Mouse (Mus musculus): ENCODE data around the gene Igsf9. TPM values are rescaled to one million over a fixed set of nuclear protein-coding genes. Genes with fewer than 3 reads are reported as not detected.

The Igsf9 gene
- polyA plus RNA-seq, 1 experiment from 2014 or later = 2.5 TPM

DNA sequence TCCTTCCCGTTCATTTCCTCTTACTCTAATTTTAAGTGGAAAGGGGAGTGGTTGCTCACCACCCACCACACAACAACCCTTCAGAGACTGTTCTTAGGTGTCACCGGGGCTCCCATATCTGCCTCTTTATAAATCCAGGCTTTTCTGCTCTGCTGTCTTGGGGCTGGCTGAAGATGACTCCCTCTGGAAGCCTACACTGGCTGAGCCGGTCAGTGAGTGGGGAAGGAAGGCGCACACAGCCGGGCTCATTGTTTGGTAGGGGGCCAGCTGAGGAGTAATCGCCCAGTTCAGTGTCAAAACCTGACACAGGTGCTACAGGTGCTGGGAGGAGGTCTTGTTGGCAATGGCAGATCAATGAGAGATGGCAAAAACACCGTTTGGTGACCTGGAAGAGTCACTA lies 44.4 kb downstream of the Igsf9 start:
- Histone ChIP-seq H3K27me3 (ENCODE audit: control insufficient read depth, insufficient read depth, low read depth, low read length) (peaks cover 16% of the 10 kb centered on the region), H3K4me3 (ENCODE audit: low read depth, low read length) (no peak overlapping the region), H3K27ac (ENCODE audit: low read length) (peak overlapping the region; percentile 40), H3K9me3 (replicated peaks; ENCODE audit: control insufficient read depth, low read length) (no peaks in the 10 kb centered on the region), H3K4me2 (ENCODE audit: low read depth, low read length) (peak overlapping the region; percentile 21), H3K9ac (ENCODE audit: low read depth, low read length) (no peak overlapping the region), H3K36me3 (ENCODE audit: control insufficient read depth, insufficient read depth) (no peaks in the 10 kb centered on the region), H3K4me1 (ENCODE audit: control insufficient read depth, low read depth, low read length) (peaks cover 11% of the 10 kb centered on the region)
- WGBS (ENCODE audit: insufficient replicate concordance) = 23% methylated on average over 7 of the region's 7 CpGs
- ATAC-seq (ENCODE audit: low read depth) = no peak

DNA sequence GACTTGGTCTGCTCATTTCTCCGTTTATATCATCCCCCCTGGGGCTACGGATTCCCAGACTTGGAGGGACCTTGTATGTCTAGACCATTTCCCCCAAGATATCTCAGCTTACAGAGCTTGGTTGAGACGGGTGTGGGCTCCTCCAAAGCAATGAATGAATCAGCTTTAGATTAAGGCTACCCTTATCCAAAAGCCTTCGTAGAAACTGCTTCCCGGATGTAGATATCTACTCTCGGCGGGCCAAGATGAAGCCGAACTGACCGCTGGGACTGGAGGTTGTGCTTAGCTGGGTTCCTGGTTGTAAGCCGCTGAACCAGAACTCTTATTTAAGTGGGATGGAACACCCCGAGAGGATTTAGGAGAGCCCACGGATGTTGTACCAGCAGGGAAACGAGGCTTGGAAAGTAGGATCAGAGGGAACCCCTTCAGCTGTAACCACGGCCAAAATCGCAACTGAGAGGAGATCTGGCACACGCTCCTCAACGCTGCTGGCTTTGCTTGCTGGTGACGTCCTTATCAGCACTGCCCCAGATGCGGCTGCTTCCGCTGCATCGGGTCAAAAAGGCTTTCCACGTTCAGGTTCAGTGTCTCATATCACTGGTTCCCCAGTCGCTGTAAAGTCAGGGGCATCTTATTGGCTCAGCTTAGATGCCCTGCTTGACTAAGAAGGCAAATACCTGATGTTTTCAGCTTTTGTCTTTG lies 44.9 kb downstream of the Igsf9 start:
- Histone ChIP-seq H3K4me1 (ENCODE audit: control insufficient read depth, low read depth, low read length) (peaks cover 8% of the 10 kb centered on the region), H3K4me2 (ENCODE audit: low read depth, low read length) (peak overlapping the region; percentile 21), H3K36me3 (ENCODE audit: control insufficient read depth, insufficient read depth) (no peaks in the 10 kb centered on the region), H3K9me3 (replicated peaks; ENCODE audit: control insufficient read depth, low read length) (no peaks in the 10 kb centered on the region), H3K9ac (ENCODE audit: low read depth, low read length) (no peak overlapping the region), H3K4me3 (ENCODE audit: low read depth, low read length) (peak overlapping the region; percentile 26), H3K27me3 (ENCODE audit: control insufficient read depth, insufficient read depth, low read depth, low read length) (peaks cover 16% of the 10 kb centered on the region), H3K27ac (ENCODE audit: low read length) (peak overlapping the region; percentile 40; the same call in 1 of the 2 replicates)
- ATAC-seq (ENCODE audit: low read depth) = peak; percentile 53
- 8% methylated on average over 23 of the region's 23 CpGs for WGBS (ENCODE audit: insufficient replicate concordance)

DNA sequence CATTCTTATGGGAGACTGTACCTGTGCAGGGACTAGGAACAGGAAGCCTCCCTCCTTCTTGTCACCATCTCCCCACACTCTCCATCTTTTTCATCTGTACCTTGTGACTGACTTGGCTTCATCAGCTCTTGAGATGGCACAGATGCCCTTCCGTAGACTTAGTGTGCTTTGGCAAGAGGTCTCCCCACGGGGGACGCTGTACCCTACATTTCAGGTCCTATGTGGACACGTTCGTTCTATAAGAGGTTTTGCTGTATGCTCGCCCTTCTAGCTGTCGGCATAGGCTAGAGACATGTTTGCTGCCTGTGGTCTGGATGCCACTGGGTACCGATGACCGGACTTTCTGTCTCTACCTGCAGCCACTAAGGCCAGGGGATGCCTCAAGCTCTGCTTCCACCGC lies 45.8 kb downstream of the Igsf9 start:
- no peak overlapping the region for H3K4me3 ChIP-seq (ENCODE audit: low read depth, low read length)
- no peak overlapping the region for H3K27ac ChIP-seq (ENCODE audit: low read length)
- peaks cover 8% of the 10 kb centered on the region for H3K4me1 ChIP-seq (ENCODE audit: control insufficient read depth, low read depth, low read length)
- no peak for ATAC-seq (ENCODE audit: low read depth)
- peaks cover 24% of the 10 kb centered on the region for H3K27me3 ChIP-seq (ENCODE audit: control insufficient read depth, insufficient read depth, low read depth, low read length)
- no peaks in the 10 kb centered on the region for H3K36me3 ChIP-seq (ENCODE audit: control insufficient read depth, insufficient read depth)
- H3K9me3 ChIP-seq (replicated peaks; ENCODE audit: control insufficient read depth, low read length) = no peaks in the 10 kb centered on the region
- no peak overlapping the region for H3K4me2 ChIP-seq (ENCODE audit: low read depth, low read length)
- WGBS (ENCODE audit: insufficient replicate concordance) = 76% methylated on average over 10 of the region's 10 CpGs
- no peak overlapping the region for H3K9ac ChIP-seq (ENCODE audit: low read depth, low read length)

DNA sequence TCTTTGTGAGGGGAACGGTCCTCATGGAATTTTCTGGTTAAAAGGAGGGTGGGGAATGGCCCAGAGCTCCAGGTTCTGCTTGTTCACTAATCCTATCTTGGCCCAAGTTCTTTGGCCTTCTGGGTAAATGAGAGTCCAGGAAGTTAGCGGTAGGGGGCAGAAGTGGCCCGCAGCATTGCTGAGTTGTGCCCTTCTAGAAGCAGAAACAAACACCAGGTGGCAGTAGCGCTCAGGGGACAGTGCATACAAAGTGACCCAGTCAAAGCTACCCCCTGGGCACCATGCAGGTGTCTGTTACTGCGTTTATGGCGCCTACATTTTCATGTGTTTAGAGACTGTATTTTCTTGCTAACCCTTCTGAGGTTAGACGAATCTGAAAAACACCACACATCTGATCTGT lies 47.1 kb downstream of the Igsf9 start:
- peaks cover 8% of the 10 kb centered on the region for H3K4me1 ChIP-seq (ENCODE audit: control insufficient read depth, low read depth, low read length)
- peak; percentile 44 for ATAC-seq (ENCODE audit: low read depth)
- peaks cover 32% of the 10 kb centered on the region for H3K27me3 ChIP-seq (ENCODE audit: control insufficient read depth, insufficient read depth, low read depth, low read length)
- no peak overlapping the region for H3K9ac ChIP-seq (ENCODE audit: low read depth, low read length)
- H3K4me2 ChIP-seq (ENCODE audit: low read depth, low read length) = no peak overlapping the region
- no peak overlapping the region for H3K4me3 ChIP-seq (ENCODE audit: low read depth, low read length)
- H3K27ac ChIP-seq (ENCODE audit: low read length) = no peak overlapping the region
- H3K9me3 ChIP-seq (replicated peaks; ENCODE audit: control insufficient read depth, low read length) = no peaks in the 10 kb centered on the region
- 4% methylated on average over 7 of the region's 7 CpGs for WGBS (ENCODE audit: insufficient replicate concordance)
- no peaks in the 10 kb centered on the region for H3K36me3 ChIP-seq (ENCODE audit: control insufficient read depth, insufficient read depth)

DNA sequence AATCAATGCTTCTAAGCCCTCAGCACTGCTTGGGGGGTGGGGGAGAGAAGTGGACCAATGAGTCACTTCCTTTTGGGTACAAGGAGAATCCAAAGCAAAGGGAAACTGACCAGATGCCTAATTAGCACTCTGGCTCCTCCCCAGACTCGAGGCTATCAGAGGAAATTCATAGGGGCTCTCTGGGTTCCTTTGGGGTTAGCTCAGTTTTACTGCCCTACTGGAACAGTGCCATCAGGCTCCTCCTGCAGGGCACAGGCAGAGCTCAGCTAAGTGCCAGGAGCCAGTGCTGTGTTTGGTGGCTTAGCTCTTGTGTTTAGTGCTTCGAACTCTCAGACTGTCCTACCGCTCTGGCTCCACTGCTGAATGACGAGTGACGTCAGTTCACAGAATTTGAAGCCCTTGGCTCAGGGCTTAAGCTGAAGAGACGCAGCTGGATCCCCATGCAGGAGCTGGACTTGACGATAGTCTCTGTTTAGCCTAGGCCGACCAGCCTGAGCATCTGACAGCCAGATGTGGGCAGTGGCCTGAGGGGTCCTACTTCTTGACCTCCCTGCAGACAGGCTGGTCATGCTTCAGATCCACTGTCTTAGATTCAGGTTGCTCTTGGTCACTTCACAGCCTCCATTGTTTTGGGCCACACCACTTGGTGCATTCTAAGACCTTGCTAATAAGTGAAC lies 49.1 kb downstream of the Igsf9 start:
- Histone ChIP-seq H3K4me3 (ENCODE audit: low read depth, low read length) (no peak overlapping the region), H3K9me3 (replicated peaks; ENCODE audit: control insufficient read depth, low read length) (no peaks in the 10 kb centered on the region), H3K9ac (ENCODE audit: low read depth, low read length) (no peak overlapping the region), H3K4me2 (ENCODE audit: low read depth, low read length) (no peak overlapping the region), H3K36me3 (ENCODE audit: control insufficient read depth, insufficient read depth) (no peaks in the 10 kb centered on the region), H3K4me1 (ENCODE audit: control insufficient read depth, low read depth, low read length) (peaks cover 5% of the 10 kb centered on the region), H3K27me3 (ENCODE audit: control insufficient read depth, insufficient read depth, low read depth, low read length) (peaks cover 25% of the 10 kb centered on the region), H3K27ac (ENCODE audit: low read length) (no peak overlapping the region)
- 29% methylated on average over 8 of the region's 8 CpGs for WGBS (ENCODE audit: insufficient replicate concordance)
- no peak for ATAC-seq (ENCODE audit: low read depth)

DNA sequence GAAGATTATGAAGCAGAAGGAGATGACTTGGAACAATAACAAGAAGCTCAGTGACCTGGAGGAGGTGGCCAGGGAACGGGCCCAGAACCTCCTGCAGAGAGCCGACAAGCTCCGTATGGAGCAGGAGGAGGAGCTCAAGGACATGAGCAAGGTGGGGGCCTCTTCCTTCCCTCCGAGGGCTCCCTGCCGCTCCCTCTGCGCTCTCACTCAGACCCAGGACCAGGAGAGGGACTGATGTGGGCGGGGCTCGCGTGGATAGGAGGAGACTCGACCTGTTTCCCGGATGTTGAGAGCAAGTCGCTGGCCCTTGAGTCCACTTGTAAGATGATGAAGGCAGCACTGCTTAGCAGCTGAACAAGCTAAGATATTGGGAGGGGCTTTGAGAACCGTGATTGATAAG lies 51.0 kb downstream of the Igsf9 start:
- Histone ChIP-seq H3K27me3 (ENCODE audit: control insufficient read depth, insufficient read depth, low read depth, low read length) (peaks cover 18% of the 10 kb centered on the region; the same call in 1 of the 2 replicates), H3K27ac (ENCODE audit: low read length) (no peak overlapping the region), H3K9me3 (replicated peaks; ENCODE audit: control insufficient read depth, low read length) (no peaks in the 10 kb centered on the region), H3K9ac (ENCODE audit: low read depth, low read length) (no peak overlapping the region), H3K36me3 (ENCODE audit: control insufficient read depth, insufficient read depth) (no peaks in the 10 kb centered on the region), H3K4me1 (ENCODE audit: control insufficient read depth, low read depth, low read length) (no peaks in the 10 kb centered on the region), H3K4me3 (ENCODE audit: low read depth, low read length) (no peak overlapping the region), H3K4me2 (ENCODE audit: low read depth, low read length) (0 out of 2 replicates have a peak overlapping the region, but pooled peaks have one; percentile 2)
- 3% methylated on average over 12 of the region's 13 CpGs for WGBS (ENCODE audit: insufficient replicate concordance)
- ATAC-seq (ENCODE audit: low read depth) = no peak; the same call in 1 of the 2 replicates

DNA sequence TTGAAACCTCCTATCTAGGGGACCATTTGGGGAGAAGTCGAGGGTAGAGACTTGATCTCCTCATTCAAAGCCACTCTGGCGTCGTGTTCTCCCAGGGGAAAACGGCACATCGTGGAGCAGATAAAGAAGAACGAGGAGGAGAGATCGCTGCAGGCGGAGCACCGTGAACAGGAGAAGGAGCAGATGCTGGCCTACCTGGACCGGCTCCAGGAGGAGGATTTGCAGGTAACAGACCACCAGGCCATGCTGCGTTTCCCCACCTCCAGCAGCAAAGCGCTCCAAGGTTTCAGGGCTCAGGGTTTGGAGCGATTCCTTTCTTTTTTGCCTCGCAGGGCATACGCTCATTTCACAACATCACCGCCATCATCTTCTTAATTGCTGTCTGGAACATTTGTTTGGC lies 53.5 kb downstream of the Igsf9 start:
- Histone ChIP-seq H3K36me3 (ENCODE audit: control insufficient read depth, insufficient read depth) (no peaks in the 10 kb centered on the region), H3K27ac (ENCODE audit: low read length) (no peak overlapping the region), H3K4me1 (ENCODE audit: control insufficient read depth, low read depth, low read length) (no peaks in the 10 kb centered on the region), H3K9me3 (replicated peaks; ENCODE audit: control insufficient read depth, low read length) (no peaks in the 10 kb centered on the region), H3K27me3 (ENCODE audit: control insufficient read depth, insufficient read depth, low read depth, low read length) (peaks cover 16% of the 10 kb centered on the region; the same call in 1 of the 2 replicates), H3K4me3 (ENCODE audit: low read depth, low read length) (no peak overlapping the region), H3K4me2 (ENCODE audit: low read depth, low read length) (no peak overlapping the region), H3K9ac (ENCODE audit: low read depth, low read length) (no peak overlapping the region)
- no peak for ATAC-seq (ENCODE audit: low read depth)
- 76% methylated on average over 16 of the region's 16 CpGs for WGBS (ENCODE audit: insufficient replicate concordance)

DNA sequence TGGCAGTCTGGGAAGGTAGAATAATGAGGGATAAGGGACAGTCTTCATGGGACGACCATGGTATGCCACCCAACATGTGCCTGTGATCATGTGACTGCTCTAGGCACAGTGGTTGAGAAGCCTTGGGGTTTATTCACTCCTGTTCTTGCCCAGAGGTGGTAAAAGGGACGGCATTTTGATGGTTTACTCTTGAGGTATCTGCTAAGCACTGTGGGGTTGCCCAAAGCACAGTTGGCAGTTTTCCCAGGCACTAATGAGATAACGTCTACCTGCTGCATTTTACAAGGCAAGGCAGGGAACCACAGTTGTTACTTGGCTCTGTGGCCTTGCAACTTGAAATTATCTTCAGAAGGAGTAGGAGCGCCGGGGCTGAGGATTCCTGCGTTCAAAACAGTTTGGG lies 58.2 kb downstream of the Igsf9 start:
- WGBS (ENCODE audit: insufficient replicate concordance) = 56% methylated on average over 6 of the region's 6 CpGs
- peaks cover 3% of the 10 kb centered on the region; the same call in 1 of the 2 replicates for H3K27me3 ChIP-seq (ENCODE audit: control insufficient read depth, insufficient read depth, low read depth, low read length)

DNA sequence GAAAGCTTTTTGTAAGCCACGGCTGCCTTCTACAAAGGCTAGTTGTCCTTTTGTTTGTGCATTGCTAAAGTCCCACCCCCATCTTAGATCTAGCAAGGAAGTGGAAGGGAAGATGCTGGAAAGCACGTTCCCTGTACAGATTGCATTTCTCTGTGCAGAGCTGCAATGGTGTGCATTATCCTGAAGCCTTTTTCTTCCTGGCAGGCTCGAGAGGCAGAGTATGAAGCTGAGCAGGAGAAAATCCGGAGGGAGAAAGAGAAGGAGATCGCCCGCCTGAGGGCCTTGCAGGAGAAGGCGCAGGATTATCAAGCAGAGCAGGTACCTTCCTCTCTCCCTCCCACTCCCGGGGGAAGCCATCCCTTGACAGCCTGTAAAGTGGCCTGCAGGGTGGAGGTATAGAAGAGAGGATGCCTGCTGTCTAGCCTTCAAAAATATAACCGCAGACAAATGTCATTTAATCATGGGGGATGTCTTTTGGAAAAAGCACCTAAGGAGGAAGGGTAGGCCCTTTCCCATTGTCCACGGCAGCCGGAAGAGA lies 58.8 kb downstream of the Igsf9 start:
- Histone ChIP-seq H3K36me3 (ENCODE audit: control insufficient read depth, insufficient read depth) (no peaks in the 10 kb centered on the region), H3K4me3 (ENCODE audit: low read depth, low read length) (no peak overlapping the region), H3K4me2 (ENCODE audit: low read depth, low read length) (no peak overlapping the region), H3K9me3 (replicated peaks; ENCODE audit: control insufficient read depth, low read length) (no peaks in the 10 kb centered on the region), H3K27ac (ENCODE audit: low read length) (no peak overlapping the region), H3K4me1 (ENCODE audit: control insufficient read depth, low read depth, low read length) (no peaks in the 10 kb centered on the region), H3K27me3 (ENCODE audit: control insufficient read depth, insufficient read depth, low read depth, low read length) (peaks cover 3% of the 10 kb centered on the region; the same call in 1 of the 2 replicates), H3K9ac (ENCODE audit: low read depth, low read length) (no peak overlapping the region)
- WGBS (ENCODE audit: insufficient replicate concordance) = 55% methylated on average over 11 of the region's 11 CpGs
- no peak for ATAC-seq (ENCODE audit: low read depth)

More for the DNA sequence above, 58.2 kb downstream of the Igsf9 start:
- no peak overlapping the region for H3K9ac ChIP-seq (ENCODE audit: low read depth, low read length)
- no peak overlapping the region for H3K4me2 ChIP-seq (ENCODE audit: low read depth, low read length)
- ATAC-seq (ENCODE audit: low read depth) = no peak
- H3K36me3 ChIP-seq (ENCODE audit: control insufficient read depth, insufficient read depth) = no peaks in the 10 kb centered on the region
- H3K4me1 ChIP-seq (ENCODE audit: control insufficient read depth, low read depth, low read length) = no peaks in the 10 kb centered on the region
- no peak overlapping the region for H3K27ac ChIP-seq (ENCODE audit: low read length)
- no peaks in the 10 kb centered on the region for H3K9me3 ChIP-seq (replicated peaks; ENCODE audit: control insufficient read depth, low read length)
- no peak overlapping the region for H3K4me3 ChIP-seq (ENCODE audit: low read depth, low read length)

Measured in liver, embryonic 16.5 days (tissue).